Mouse (Mus musculus) lung, embryonic 16.5 days (tissue): Measurements from ENCODE around the gene Dffb. TPM values are rescaled to one million over a fixed set of nuclear protein-coding genes. Genes with fewer than 3 reads are reported as not detected.
A peak's percentile ranks its signal among the peaks of the same experiment; 100 is the strongest.

Source experiments
- ATAC-seq: fragments of 200-750 bp; cut with Nextera tagmentation; 2 replicates; pipeline ENCODE4 v1.8.0; 2017; ENCODE audit warnings: low read depth, mild to moderate bottlenecking, moderate library complexity
- H3K27ac ChIP-seq: fragments of 300-500 bp; sonication (generic); 2 replicates; pipeline ENCODE4 v1.5.1; 2014; ENCODE audit warnings: mild to moderate bottlenecking, control low read depth, low read length
- H3K27me3 ChIP-seq: fragments of 300-500 bp; sonication (generic); 2 replicates; pipeline ENCODE4 v1.6.1; 2014; ENCODE audit warnings: low read depth, low read length, mixed read lengths; ENCODE audit not compliant: control insufficient read depth, insufficient read depth
- H3K36me3 ChIP-seq: fragments of 300-500 bp; sonication (generic); 2 replicates; pipeline ENCODE4 v1.6.1; 2014; ENCODE audit warnings: low read length; ENCODE audit not compliant: control insufficient read depth, insufficient read depth
- H3K4me1 ChIP-seq: fragments of 300-500 bp; sonication (generic); replicated peaks from 2 replicates; pipeline ENCODE4 v1.6.1; 2014; ENCODE audit warnings: low read length, mixed read lengths; ENCODE audit not compliant: control insufficient read depth, insufficient read depth
- H3K4me2 ChIP-seq: fragments of 300-500 bp; sonication (generic); 2 replicates; pipeline ENCODE4 v1.6.1; 2014; ENCODE audit warnings: low read depth, low read length, control low read depth
- H3K4me3 ChIP-seq: fragments of 300-500 bp; sonication (generic); 2 replicates; pipeline ENCODE4 v1.5.1; 2014; ENCODE audit warnings: mild to moderate bottlenecking, low read length, control low read depth
- H3K9ac ChIP-seq: fragments of 300-500 bp; sonication (generic); 2 replicates; pipeline ENCODE4 v1.6.1; 2014; ENCODE audit warnings: low read length, control low read depth
- H3K9me3 ChIP-seq: fragments of 300-500 bp; sonication (generic); 2 replicates; pipeline ENCODE4 v1.6.1; 2016; ENCODE audit warnings: low read length; ENCODE audit not compliant: control insufficient read depth
- WGBS: fragments of 180-500 bp; shearing (Covaris S2); extraction: QIAGEN DNeasy Blood & Tissue Kit; methylation state at CpG from one replicate; pipeline ENCODE4 v1.1.7; 2014; 5-methylcytosine and 5-hydroxymethylcytosine counted together
- polyA plus RNA-seq: library from polyadenylated mRNA; unstranded; fragments of >200 nt; fragmentation: Nextera tagmentation; extraction: Ambion mirVana; gene quantifications from 2 replicates; pipeline ENCODE4 v1.2.1, GENCODE M21; 2015

Gene Dffb
- 12.4 and 13.6 TPM in 2 replicates for polyA plus RNA-seq

GRCm38 (mm10) chr4:153974431-153975291, at the start of gene Dffb, which contains the start of gene Cep104:
TSS of gene Dffb (minus strand) at chr4:153975126.
TSS of gene Cep104 (plus strand) at chr4:153975194.
- Histone ChIP-seq H3K9me3 (no peaks in the 10 kb centered on the region), H3K4me2 (peak within 1 kb of the TSS; percentile 96), H3K4me3 (peak within 1 kb of the TSS; percentile 98), H3K27ac (peak within 1 kb of the TSS; percentile 31), H3K27me3 (no peaks in the 10 kb centered on the region), H3K4me1 (peaks cover 8% of the 10 kb centered on the region), H3K36me3 (peaks cover 3% of the 10 kb centered on the region; the same call in 1 of the 2 replicates), H3K9ac (peak within 1 kb of the TSS; percentile 93)
- 1% methylated on average over 67 of the region's 68 CpGs for WGBS
- peak; percentile 98 for ATAC-seq

GRCm38 (mm10) chr4:154023754-154024601, 49.1 kb upstream of the Dffb start:
- H3K4me3 ChIP-seq, result no peak overlapping the region; the same call in 1 of the 2 replicates
- peaks cover 2% of the 10 kb centered on the region; the same call in 1 of the 2 replicates for H3K27me3 ChIP-seq
- peaks cover 23% of the 10 kb centered on the region for H3K36me3 ChIP-seq
- H3K4me2 ChIP-seq, result peak overlapping the region; percentile 79; the same call in 1 of the 2 replicates
- H3K4me1 ChIP-seq, result peaks cover 12% of the 10 kb centered on the region
- 15% methylated on average over 8 of the region's 8 CpGs for WGBS
- no peak for ATAC-seq
- no peaks in the 10 kb centered on the region for H3K9me3 ChIP-seq
- no peak overlapping the region for H3K27ac ChIP-seq
- H3K9ac ChIP-seq, result peak overlapping the region; percentile 22; the same call in 1 of the 2 replicates

GRCm38 (mm10) chr4:154022844-154023243, 47.9 kb upstream of the Dffb start:
- ATAC-seq, result no peak
- Histone ChIP-seq H3K4me2 (no peak overlapping the region), H3K4me1 (peaks cover 12% of the 10 kb centered on the region)

GRCm38 (mm10) chr4:154022407-154022806, 47.5 kb upstream of the Dffb start:
- Histone ChIP-seq H3K4me1 (peaks cover 12% of the 10 kb centered on the region), H3K4me3 (no peak overlapping the region), H3K36me3 (peaks cover 36% of the 10 kb centered on the region), H3K9ac (peak overlapping the region; percentile 26; the same call in 1 of the 2 replicates), H3K27me3 (no peaks in the 10 kb centered on the region; the same call in 1 of the 2 replicates), H3K27ac (no peak overlapping the region), H3K9me3 (no peaks in the 10 kb centered on the region), H3K4me2 (no peak overlapping the region)
- no peak for ATAC-seq
- WGBS, result 65% methylated on average over 4 of the region's 4 CpGs

More at GRCm38 (mm10) chr4:154022844-154023243, 47.9 kb upstream of the Dffb start:
- WGBS, result 28% methylated on average over 4 of the region's 4 CpGs
- peak overlapping the region; percentile 26; the same call in 1 of the 2 replicates for H3K9ac ChIP-seq
- no peak overlapping the region for H3K4me3 ChIP-seq
- H3K27me3 ChIP-seq, result peaks cover 2% of the 10 kb centered on the region; the same call in 1 of the 2 replicates
- H3K36me3 ChIP-seq, result peaks cover 34% of the 10 kb centered on the region
- no peaks in the 10 kb centered on the region for H3K9me3 ChIP-seq
- no peak overlapping the region for H3K27ac ChIP-seq

- no peaks in the 10 kb centered on the region; the same call in 1 of the 2 replicates for H3K27me3 ChIP-seq
- peaks cover 12% of the 10 kb centered on the region for H3K4me1 ChIP-seq
- no peak overlapping the region for H3K27ac ChIP-seq
- H3K36me3 ChIP-seq, result peaks cover 40% of the 10 kb centered on the region
- H3K9ac ChIP-seq, result no peak overlapping the region
- no peak overlapping the region for H3K4me3 ChIP-seq
- H3K4me2 ChIP-seq, result no peak overlapping the region
- WGBS, result 88% methylated on average over 9 of the region's 9 CpGs
- no peaks in the 10 kb centered on the region for H3K9me3 ChIP-seq
- no peak for ATAC-seq
Observed at GRCm38 (mm10) chr4:154021432-154021831, 46.5 kb upstream of the Dffb start.

GRCm38 (mm10) chr4:154019571-154019970, 44.6 kb upstream of the Dffb start:
- Histone ChIP-seq H3K4me2 (no peak overlapping the region), H3K4me1 (peaks cover 3% of the 10 kb centered on the region), H3K4me3 (no peak overlapping the region), H3K9me3 (no peaks in the 10 kb centered on the region), H3K9ac (no peak overlapping the region), H3K27ac (no peak overlapping the region), H3K27me3 (no peaks in the 10 kb centered on the region; the same call in 1 of the 2 replicates), H3K36me3 (peaks cover 47% of the 10 kb centered on the region)
- no peak for ATAC-seq
- WGBS, result 64% methylated on average over 7 of the region's 7 CpGs

GRCm38 (mm10) chr4:154015476-154015875, 40.5 kb upstream of the Dffb start:
- Histone ChIP-seq H3K36me3 (peaks cover 37% of the 10 kb centered on the region), H3K4me3 (no peak overlapping the region), H3K9ac (no peak overlapping the region), H3K9me3 (no peaks in the 10 kb centered on the region), H3K27me3 (no peaks in the 10 kb centered on the region), H3K4me2 (no peak overlapping the region), H3K27ac (no peak overlapping the region), H3K4me1 (peaks cover 11% of the 10 kb centered on the region)
- ATAC-seq, result no peak
- 89% methylated on average over 11 of the region's 11 CpGs for WGBS

- Histone ChIP-seq H3K4me1 (peaks cover 11% of the 10 kb centered on the region), H3K4me3 (peak overlapping the region; percentile 79), H3K36me3 (peaks cover 11% of the 10 kb centered on the region), H3K9me3 (no peaks in the 10 kb centered on the region), H3K9ac (peak overlapping the region; percentile 89), H3K4me2 (peak overlapping the region; percentile 87), H3K27me3 (no peaks in the 10 kb centered on the region), H3K27ac (no peak overlapping the region)
- peak; percentile 11; the same call in 1 of the 2 replicates for ATAC-seq
- under 1% methylated on average over 50 of the region's 55 CpGs for WGBS
Observed at GRCm38 (mm10) chr4:154012132-154012882, 37.4 kb upstream of the Dffb start.
